8 mouse cellular contexts compared by ENCODE assay signal in genomic region chr5:115118961-115119570, GRCm38 (mm10). TPM values are rescaled to one million over a fixed set of nuclear protein-coding genes. Genes with fewer than 3 reads are reported as not detected.
DNase-seq lines count a peak whose midpoint lies in the region; ATAC-seq and TF ChIP-seq lines count a peak whose summit lies in the region.

TSS of gene Acads (minus strand) at chr5:115119346.

- TF ChIP-seq POLR2A in lung, adult 2 months (IDR thresholded peaks at IDR 0.05; ENCODE audit: borderline replicate concordance, extremely low read depth, low read depth, low read length) = peak; percentile 30; the same call in 1 of the 2 replicates

- ATAC-seq in heart, embryonic 15.5 days (replicated peaks; ENCODE audit: insufficient number of reproducible peaks, insufficient read depth, low FRiP score, low read depth) = peak; percentile 92
- peak; percentile 80 for ATAC-seq in neural tube, embryonic 14.5 days (ENCODE audit: low read depth)

- under 1% methylated on average over 39 of the region's 39 CpGs for WGBS in forebrain, embryonic 10.5 days
- WGBS in heart, embryonic 15.5 days = under 1% methylated on average over 39 of the region's 39 CpGs
- under 1% methylated on average over 39 of the region's 39 CpGs for WGBS in lung, adult 2 months
- under 1% methylated on average over 37 of the region's 39 CpGs for WGBS in neural tube, embryonic 14.5 days

- DNase-seq in forebrain, embryonic 10.5 days (ENCODE audit: extremely low spot score, low spot score) = peak; percentile 84
- peak; percentile 95 for DNase-seq in kidney, postnatal 14 days
- DNase-seq in lung, adult 2 months = peak; percentile 85
- peak; percentile 86 to 89 for DNase-seq in thymus, adult 18-20 months

- peak within 1 kb of the TSS; percentile 85 for H3K4me2 ChIP-seq in heart, embryonic 15.5 days
- peak within 1 kb of the TSS; percentile 72 for H3K4me2 ChIP-seq in neural tube, embryonic 14.5 days (ENCODE audit: low read depth, low read length)

- peaks cover 57% of the 10 kb centered on the region for H3K36me3 ChIP-seq in E14TG2a.4 (ENCODE audit: insufficient read depth, low read length)
- H3K36me3 ChIP-seq in forebrain, embryonic 10.5 days (replicated peaks) = peaks cover 62% of the 10 kb centered on the region
- peaks cover 26% of the 10 kb centered on the region for H3K36me3 ChIP-seq in heart, embryonic 15.5 days
- 0 out of 2 replicates have a peak, but pooled peaks cover 3% of the 10 kb centered on the region for H3K36me3 ChIP-seq in neural tube, embryonic 14.5 days (ENCODE audit: control insufficient read depth, insufficient read depth, low read length)

- peak within 1 kb of the TSS; percentile 97 for H3K4me3 ChIP-seq in E14TG2a.4 (replicated peaks; ENCODE audit: low read length)
- peak within 1 kb of the TSS; percentile 84 for H3K4me3 ChIP-seq in brown adipose tissue, adult 24 weeks (ENCODE audit: insufficient read depth, low read depth, low read length)
- peak within 1 kb of the TSS; percentile 83 for H3K4me3 ChIP-seq in forebrain, embryonic 10.5 days
- H3K4me3 ChIP-seq in heart, embryonic 15.5 days = peak within 1 kb of the TSS; percentile 99
- peak within 1 kb of the TSS; percentile 76 for H3K4me3 ChIP-seq in lung, adult 2 months (replicated peaks; ENCODE audit: extremely low read depth, low read depth, low read length)
- peak within 1 kb of the TSS; percentile 54 for H3K4me3 ChIP-seq in neural tube, embryonic 14.5 days (ENCODE audit: low read depth, low read length)

- peaks cover 54% of the 10 kb centered on the region for H3K4me1 ChIP-seq in E14TG2a.4 (replicated peaks; ENCODE audit: low read depth, low read length)
- peaks cover 4% of the 10 kb centered on the region; the same call in 1 of the 2 replicates for H3K4me1 ChIP-seq in brown adipose tissue, adult 24 weeks (ENCODE audit: control insufficient read depth, insufficient read depth, insufficient read length, low read length)
- H3K4me1 ChIP-seq in forebrain, embryonic 10.5 days = peaks cover 15% of the 10 kb centered on the region
- peaks cover 10% of the 10 kb centered on the region for H3K4me1 ChIP-seq in heart, embryonic 15.5 days (replicated peaks)
- H3K4me1 ChIP-seq in lung, adult 2 months (ENCODE audit: control insufficient read depth, insufficient read depth, low read length) = peaks cover 3% of the 10 kb centered on the region; the same call in 1 of the 2 replicates
- H3K4me1 ChIP-seq in neural tube, embryonic 14.5 days (ENCODE audit: control insufficient read depth, insufficient read depth, low read length) = 0 out of 2 replicates have a peak, but pooled peaks cover 3% of the 10 kb centered on the region

- peak within 1 kb of the TSS; percentile 76 for H3K27ac ChIP-seq in brown adipose tissue, adult 24 weeks (replicated peaks; ENCODE audit: low read depth, low read length)
- H3K27ac ChIP-seq in forebrain, embryonic 10.5 days = peak within 1 kb of the TSS; percentile 92
- peak within 1 kb of the TSS; percentile 83 for H3K27ac ChIP-seq in heart, embryonic 15.5 days
- H3K27ac ChIP-seq in neural tube, embryonic 14.5 days (ENCODE audit: low read depth, low read length) = no peak within 1 kb of the TSS

- no peaks in the 10 kb centered on the region for H3K9me3 ChIP-seq in E14TG2a.4 (ENCODE audit: low read length)
- no peaks in the 10 kb centered on the region; the same call in 1 of the 2 replicates for H3K9me3 ChIP-seq in forebrain, embryonic 10.5 days
- H3K9me3 ChIP-seq in heart, embryonic 15.5 days (replicated peaks) = no peaks in the 10 kb centered on the region
- no peaks in the 10 kb centered on the region for H3K9me3 ChIP-seq in neural tube, embryonic 14.5 days (ENCODE audit: control insufficient read depth, low read length)

- H3K27me3 ChIP-seq in E14TG2a.4 (ENCODE audit: insufficient read depth, low read length) = no peaks in the 10 kb centered on the region
- no peaks in the 10 kb centered on the region for H3K27me3 ChIP-seq in forebrain, embryonic 10.5 days (ENCODE audit: poor library complexity, severe bottlenecking)
- no peaks in the 10 kb centered on the region for H3K27me3 ChIP-seq in heart, embryonic 15.5 days
- no peaks in the 10 kb centered on the region for H3K27me3 ChIP-seq in neural tube, embryonic 14.5 days (ENCODE audit: control insufficient read depth, insufficient read depth, low read length)

- no peak for TF ChIP-seq CTCF in E14TG2a.4 (conservative IDR thresholded peaks at IDR 0.05; ENCODE audit: low read length)
- no peak for TF ChIP-seq CTCF in lung, adult 2 months (IDR thresholded peaks at IDR 0.05; ENCODE audit: insufficient read depth, low read length)

- peak within 1 kb of the TSS; percentile 98 for H3K9ac ChIP-seq in heart, embryonic 15.5 days
- H3K9ac ChIP-seq in neural tube, embryonic 14.5 days (replicated peaks; ENCODE audit: low read depth, low read length) = peak within 1 kb of the TSS; percentile 63

RNA-seq across cellular contexts. Expression of gene Acads, which starts in this region (rescaled TPM):
- 345 and 375 TPM in 2 replicates for polyA plus RNA-seq in brown adipose tissue, adult 24 weeks (2012; ENCODE audit: insufficient read depth, insufficient read length, missing spikeins)
- polyA plus RNA-seq in forebrain, embryonic 10.5 days (2016; fragmentation: Nextera tagmentation; extraction: Ambion mirVana) = 59.9 and 66.9 TPM in 2 replicates
- 122 and 123 TPM in 2 replicates for polyA plus RNA-seq in heart, embryonic 15.5 days (2015; fragmentation: Nextera tagmentation; extraction: Ambion mirVana)
- polyA plus RNA-seq in lung, adult 2 months (2012; rRNA removed) = 44.9 and 54.3 TPM in 2 replicates
- 11.3 and 11.7 TPM in 2 replicates for polyA plus RNA-seq in neural tube, embryonic 14.5 days (2014; fragmentation: Nextera tagmentation; extraction: Ambion mirVana)
